Mouse (Mus musculus) neutrophil, adult 65 days (primary cell): Measurements from ENCODE around the gene Trim28. TPM values are rescaled to one million over a fixed set of nuclear protein-coding genes. Genes with fewer than 3 reads are reported as not detected.

Source experiments
- total RNA-seq: library from RNA; stranded (reverse); gene quantifications from 2 replicates; pipeline ENCODE4 v1.2.4, GENCODE M21; 2023

Trim28 gene
- 109 and 164 TPM in 2 replicates for total RNA-seq

GRCm38 (mm10) chr7:12998851-12999250, at the start of gene Trim28:
Gene Trim28, plus strand, starts transcription at chr7:12999114.

GRCm38 (mm10) chr7:12965678-12966091, 33.2 kb upstream of the Trim28 start, which contains the start of gene Zfp324:
Gene Zfp324, plus strand, starts transcription at chr7:12965838.

DNA sequence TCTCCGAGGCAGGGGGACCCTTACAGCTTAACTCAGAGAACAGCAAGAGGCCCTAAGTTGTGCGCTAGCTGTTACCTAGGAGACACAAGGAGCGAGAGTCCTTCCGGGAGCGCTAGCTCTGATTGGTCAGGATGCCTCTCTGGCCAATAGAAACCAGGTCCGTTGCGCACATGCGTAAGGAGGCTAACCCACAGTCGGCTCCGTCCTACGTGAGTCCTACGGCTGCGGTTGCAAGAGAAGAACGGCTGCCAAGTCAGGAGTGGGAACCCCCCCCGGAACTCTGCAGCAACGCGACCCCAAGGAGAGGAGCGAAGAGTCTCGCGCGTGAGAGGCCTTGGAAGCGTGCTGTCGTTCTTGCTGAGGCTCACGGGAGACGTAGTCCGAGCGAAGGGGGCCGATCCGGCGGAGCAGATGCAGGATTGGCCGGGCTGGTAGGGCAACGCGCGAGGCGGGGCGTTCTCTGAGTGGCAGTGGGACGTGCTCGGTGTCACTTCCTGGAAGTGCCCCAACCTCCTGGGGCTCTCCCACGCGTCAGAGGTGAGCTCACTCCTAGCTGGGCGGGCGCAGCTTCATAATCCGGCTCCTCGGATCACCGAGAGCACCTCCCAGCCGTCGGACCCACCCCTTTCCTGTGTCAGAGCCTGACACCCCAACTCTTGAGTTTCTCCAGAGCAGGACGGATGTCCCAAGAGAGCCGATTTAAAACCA, 21.1 kb upstream of the Trim28 start, which contains the start of gene Zfp446:
Zfp446 (plus strand) TSS at position 167 of the 708 bp plus-strand sequence.

GRCm38 (mm10) chr7:12998053-12998452, 861 bp upstream of the Trim28 start, which contains the start of gene Slc27a5:
Gene Slc27a5, minus strand, starts transcription at chr7:12998192.

DNA sequence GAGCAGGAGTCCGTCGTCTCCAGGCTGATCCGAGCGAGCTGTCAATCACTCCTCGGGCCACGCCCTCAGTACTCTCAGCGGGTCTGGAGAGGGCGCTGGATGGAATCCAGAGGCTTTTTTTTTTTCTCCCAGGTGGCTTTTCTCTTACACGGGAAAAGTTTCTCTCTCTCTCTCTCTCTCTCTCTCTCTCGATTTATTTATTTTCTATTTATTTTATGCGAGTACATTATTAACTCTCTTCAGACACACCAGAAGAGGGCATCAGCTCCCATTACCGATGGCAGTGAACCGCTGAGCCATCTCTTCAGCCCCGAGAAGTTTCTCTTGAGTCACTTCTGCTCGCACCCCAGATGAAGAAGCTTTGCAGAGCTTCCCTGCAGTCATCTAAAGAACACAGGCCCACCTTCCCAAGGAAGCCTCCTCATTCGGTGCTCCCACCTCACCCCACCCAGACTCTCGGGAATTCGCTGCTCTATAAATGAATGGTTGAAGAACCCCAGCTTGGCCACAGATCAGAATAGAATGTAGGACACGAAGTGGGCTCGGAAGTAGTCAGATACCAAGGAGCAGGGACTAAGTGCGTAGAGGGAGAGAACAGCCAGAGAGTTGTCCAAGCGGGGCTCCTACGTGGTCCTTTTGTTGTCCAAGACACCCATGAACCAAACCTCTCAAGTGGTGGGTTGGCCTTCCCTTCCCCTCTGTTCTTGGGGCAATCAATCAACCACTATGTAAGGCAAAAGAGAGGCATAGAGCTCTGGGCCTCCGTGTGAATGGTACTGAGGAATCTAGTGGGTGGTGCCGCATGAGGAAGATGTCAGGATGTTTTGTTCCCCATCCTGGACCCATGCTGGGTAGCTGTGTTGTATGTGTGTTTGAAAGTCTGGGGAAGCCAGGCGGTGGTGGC, 11.3 kb downstream of the Trim28 start, which contains the start of gene Zbtb45:
Zbtb45 (minus strand) TSS at position 30 of the 904 bp plus-strand sequence.

GRCm38 (mm10) chr7:13034148-13034977, 35.4 kb downstream of the Trim28 start, which contains the start of gene Chmp2a:
Gene Chmp2a, minus strand, starts transcription at chr7:13034807.

GRCm38 (mm10) chr7:13037901-13038555, 39.1 kb downstream of the Trim28 start, which contains the start of gene Ube2m:
Gene Ube2m, minus strand, starts transcription at chr7:13038275.

DNA sequence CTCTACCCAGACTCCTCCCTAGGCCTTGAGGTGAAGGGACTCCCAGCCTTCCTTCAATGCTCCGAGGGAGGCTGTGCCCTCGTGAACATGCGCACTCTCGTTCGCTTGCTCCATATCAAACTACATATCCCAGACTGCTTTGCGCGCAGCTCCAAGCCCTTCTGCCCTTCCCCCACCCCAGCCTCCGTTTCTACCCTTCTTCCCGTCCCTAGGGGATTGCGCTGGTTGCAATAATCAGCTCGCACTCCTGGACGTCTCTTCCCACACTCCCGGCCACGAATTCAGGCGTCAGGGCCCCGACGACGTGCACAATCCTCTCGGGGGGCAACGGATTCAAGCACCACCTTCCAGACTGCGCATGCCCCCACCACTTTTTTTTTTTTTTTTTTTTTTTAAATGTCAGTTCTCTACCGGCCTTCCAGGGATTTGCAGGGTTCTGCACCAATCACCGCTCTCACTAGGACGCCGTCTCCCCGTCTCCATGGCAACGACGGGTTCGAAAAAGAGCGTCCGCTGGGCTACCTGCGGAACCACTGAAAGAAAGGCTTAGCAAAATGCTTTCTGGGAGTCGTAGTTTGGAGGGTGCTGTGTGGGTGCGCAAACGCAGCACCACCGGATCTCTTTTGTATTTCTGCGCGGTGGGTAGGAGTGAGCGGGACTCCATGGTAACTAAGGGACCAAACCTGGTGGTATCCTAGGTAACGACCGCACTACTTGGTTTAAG, 55.5 kb downstream of the Trim28 start, which contains the start of gene Mzf1:
Mzf1 (minus strand) TSS at position 478 of the 724 bp plus-strand sequence.

Other genes starting within 250 kb of the Trim28 start
- 3.3 and 4.4 TPM in 2 replicates for gene Zscan18, start 195.5 kb upstream of the Trim28 start, total RNA-seq
- gene Zfp329, start 180.3 kb upstream of the Trim28 start, total RNA-seq = 1.8 and 2.1 TPM in 2 replicates
- gene Zfp110, start 164.4 kb upstream of the Trim28 start, total RNA-seq = 32.5 and 41.6 TPM in 2 replicates
- 0.45 and 1.1 TPM in 2 replicates for gene Zfp128, start 117.9 kb upstream of the Trim28 start, total RNA-seq
- gene Zscan22, start 101.3 kb upstream of the Trim28 start, total RNA-seq = 2.9 and 3.7 TPM in 2 replicates
- 543 and 561 TPM in 2 replicates for gene Rps5, start 76.8 kb upstream of the Trim28 start, total RNA-seq
- gene Rnf225, start 71.7 kb upstream of the Trim28 start, total RNA-seq = 0.27 TPM in 1 of 2 replicates, not detected in the other
- 1.2 and 2.7 TPM in 2 replicates for gene Zfp324, start 33.3 kb upstream of the Trim28 start, total RNA-seq
- 0.88 and 1.3 TPM in 2 replicates for gene Zfp446, start 21.3 kb upstream of the Trim28 start, total RNA-seq
- not detected in 2 replicates for gene Slc27a5, start 922 bp upstream of the Trim28 start, total RNA-seq
- 8.1 and 11.8 TPM in 2 replicates for gene Zbtb45, start 10.9 kb downstream of the Trim28 start, total RNA-seq
- gene Chmp2a, start 35.7 kb downstream of the Trim28 start, total RNA-seq = 143 and 163 TPM in 2 replicates
- gene Ube2m, start 39.2 kb downstream of the Trim28 start, total RNA-seq = 67.7 and 84.0 TPM in 2 replicates
- 1.1 and 1.4 TPM in 2 replicates for gene Mzf1, start 55.6 kb downstream of the Trim28 start, total RNA-seq
- not detected in 2 replicates for gene Vmn1r85, start 96.1 kb downstream of the Trim28 start, total RNA-seq
- gene Vmn1r86, start 120.8 kb downstream of the Trim28 start, total RNA-seq = not detected in 2 replicates
- not detected in 2 replicates for gene Vmn1r87, start 141.0 kb downstream of the Trim28 start, total RNA-seq
- 0.09 TPM in 1 of 2 replicates, not detected in the other for gene Vmn1r88, start 160.5 kb downstream of the Trim28 start, total RNA-seq
- gene Vmn1r89, start 213.9 kb downstream of the Trim28 start, total RNA-seq = not detected in 2 replicates